Mouse (Mus musculus) kidney, postnatal 10 days (tissue): Measurements from ENCODE around the gene Mul1.

ENCODE experiments used
- DNase-seq: peaks from one replicate; pipeline ENCODE4 v3.0.0; 2021; ENCODE audit warnings: mixed read lengths

The Mul1 gene

GRCm38 (mm10) chr4:138444941-138445340 is 10.5 kb downstream of the Mul1 start:
- no peak for DNase-seq

- no peak for DNase-seq
Measured at GRCm38 (mm10) chr4:138446981-138447380, 12.5 kb downstream of the Mul1 start.

- peak; percentile 94 for DNase-seq
Measured at GRCm38 (mm10) chr4:138447387-138447786, 12.9 kb downstream of the Mul1 start.

- no peak for DNase-seq
Measured at GRCm38 (mm10) chr4:138447827-138448602, 13.5 kb downstream of the Mul1 start.

DNA sequence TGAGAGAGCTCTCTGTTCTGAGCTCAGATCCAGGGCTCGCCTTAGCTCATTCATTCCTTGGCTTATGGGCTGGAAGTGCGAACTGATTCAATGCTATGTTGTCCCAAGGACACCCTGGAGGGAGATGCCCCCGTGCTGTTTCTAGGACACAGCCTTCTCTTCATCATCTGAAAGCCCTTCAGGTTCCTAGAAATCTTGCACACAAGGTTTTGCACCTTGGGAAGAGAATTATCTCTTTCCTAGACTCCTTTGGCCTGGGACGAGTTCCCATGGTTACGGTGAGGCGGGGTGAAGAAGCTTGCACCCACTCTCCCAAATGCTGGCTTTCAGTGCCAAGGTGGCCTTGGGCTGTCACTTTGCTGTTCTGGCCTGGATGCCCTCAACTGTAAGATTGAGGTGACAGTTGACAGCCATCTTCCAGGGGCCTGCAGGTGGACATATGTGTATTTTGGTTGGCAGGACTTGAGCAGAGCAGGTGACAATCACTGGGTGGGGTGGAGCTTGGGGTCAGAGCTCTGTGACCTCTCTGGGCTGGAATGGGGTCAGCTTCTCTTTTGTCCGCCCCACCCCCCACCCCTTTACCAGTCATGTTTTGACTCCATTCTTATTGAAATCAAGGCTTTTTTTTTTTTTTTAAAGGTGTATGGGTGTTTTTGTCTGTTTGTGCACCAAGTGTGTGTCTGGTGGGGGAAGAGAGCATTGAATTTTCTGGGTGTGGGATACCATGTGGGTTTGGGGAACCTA is 14.6 kb downstream of the Mul1 start:
- no peak for DNase-seq

GRCm38 (mm10) chr4:138449636-138450314 is 15.3 kb downstream of the Mul1 start:
- DNase-seq: no peak

DNA sequence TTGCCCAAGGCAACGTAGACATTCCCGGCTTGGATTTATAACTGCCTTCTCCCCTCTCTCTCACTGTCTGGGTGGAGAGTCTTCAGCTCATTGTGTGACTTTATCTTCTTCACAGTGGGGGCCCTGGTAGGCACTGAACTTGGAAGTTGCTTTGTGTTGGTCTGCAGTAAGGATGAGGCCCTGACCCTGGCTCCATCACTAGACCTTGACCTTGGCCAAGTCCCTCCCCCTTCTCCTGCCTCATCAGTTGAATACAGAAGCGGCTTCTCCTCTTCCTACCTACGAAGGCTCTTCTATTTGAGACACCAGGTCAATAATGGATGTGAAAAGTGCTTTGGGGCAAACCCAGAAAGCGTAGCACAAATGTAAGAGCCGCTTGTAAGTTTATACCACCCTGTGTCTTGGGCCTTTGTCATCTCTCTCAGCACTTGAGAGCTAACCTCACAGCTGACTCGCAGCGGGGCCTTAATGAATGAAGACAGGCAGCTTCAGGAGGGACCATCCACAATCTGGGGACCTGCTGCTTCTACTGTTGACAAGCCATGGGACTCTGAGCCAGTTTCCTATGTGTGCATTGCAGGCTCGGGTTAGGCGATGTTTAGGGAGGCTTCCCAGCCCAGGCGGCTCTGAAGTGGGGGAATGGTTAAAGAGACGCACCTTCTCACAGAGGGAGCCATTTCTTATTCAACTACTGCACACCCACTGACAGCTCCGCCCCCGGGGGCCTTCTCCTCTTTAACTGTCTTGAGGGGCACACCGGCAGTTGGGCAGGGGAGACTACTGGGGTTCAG is 18.0 kb downstream of the Mul1 start:
- DNase-seq: no peak

GRCm38 (mm10) chr4:138453097-138453752 is 18.8 kb downstream of the Mul1 start:
- DNase-seq: peak; percentile 63

DNA sequence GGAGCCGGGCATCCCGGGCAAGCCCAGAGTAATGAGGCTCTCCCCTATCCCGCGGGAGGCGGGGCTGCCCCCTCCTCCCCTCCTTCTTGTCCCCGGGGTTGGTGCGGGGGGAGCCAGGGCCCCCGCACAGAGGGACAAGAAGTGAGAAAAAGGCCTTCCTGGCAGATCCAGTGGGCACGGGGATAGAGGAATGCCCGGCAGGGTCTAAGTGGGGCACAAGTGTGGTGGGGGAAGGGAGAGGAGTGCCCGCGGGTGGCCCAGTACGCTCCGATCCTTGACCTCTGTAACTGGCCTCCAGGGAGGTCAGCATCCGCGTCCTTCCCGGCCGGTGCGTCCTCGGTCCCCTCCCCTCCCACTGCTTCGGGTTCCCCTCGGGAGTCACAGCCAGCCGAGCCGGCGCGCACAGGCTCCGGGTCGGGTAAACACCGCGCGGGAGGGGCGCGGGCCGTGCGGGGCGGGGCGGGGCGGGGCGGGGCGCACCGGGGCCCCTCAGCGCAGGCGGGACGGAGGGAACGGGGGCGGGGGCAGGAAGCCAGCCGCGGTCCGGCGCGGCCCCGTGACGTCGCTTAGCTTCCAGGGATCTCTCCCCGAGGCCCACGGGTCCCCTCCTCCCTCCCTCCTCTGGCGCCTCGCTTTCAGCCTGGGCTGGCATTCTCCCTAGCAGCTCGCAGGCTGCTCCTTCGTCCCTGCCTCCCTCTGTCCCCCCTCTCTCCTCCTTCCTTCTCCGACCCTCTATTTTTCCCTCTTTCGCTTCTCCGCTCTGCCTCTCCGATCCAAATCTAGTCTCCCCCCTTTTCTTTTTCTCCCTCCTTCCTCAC is 19.5 kb downstream of the Mul1 start, which contains the start of gene Camk2n1:
Gene Camk2n1 (plus strand): TSS at position 562 of the 818 bp plus-strand sequence.
- peak; percentile 94 for DNase-seq

DNA sequence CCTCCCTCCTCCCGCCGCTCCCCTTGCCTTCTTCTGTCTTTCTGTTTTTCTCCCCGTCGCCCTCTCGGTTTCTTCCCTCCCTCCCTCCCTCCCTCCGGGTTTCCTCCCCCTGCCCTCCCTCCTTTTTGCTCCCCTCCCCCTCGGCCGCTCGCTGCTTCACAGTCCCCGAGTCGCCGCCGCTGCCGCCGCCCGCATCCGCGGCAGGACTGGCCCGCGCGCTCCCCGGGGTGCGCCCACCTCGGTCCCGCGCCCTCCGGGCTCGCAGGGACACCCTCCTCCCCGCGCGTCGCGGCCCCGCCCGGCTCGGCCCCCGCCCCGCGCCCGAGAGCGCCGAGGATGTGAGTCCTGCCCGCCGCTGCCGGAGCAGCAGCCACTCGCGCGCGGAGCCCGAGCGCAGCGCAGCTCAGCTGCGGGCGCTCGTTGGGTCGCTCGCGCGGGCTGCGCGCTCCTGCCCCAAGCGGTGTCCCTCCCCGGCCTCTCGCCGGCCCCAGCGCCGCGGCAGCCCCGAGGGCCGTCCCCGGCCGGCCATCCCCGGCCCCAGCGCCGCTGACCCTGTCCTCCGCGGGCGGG is 20.2 kb downstream of the Mul1 start:
- peak; percentile 87 for DNase-seq

DNA sequence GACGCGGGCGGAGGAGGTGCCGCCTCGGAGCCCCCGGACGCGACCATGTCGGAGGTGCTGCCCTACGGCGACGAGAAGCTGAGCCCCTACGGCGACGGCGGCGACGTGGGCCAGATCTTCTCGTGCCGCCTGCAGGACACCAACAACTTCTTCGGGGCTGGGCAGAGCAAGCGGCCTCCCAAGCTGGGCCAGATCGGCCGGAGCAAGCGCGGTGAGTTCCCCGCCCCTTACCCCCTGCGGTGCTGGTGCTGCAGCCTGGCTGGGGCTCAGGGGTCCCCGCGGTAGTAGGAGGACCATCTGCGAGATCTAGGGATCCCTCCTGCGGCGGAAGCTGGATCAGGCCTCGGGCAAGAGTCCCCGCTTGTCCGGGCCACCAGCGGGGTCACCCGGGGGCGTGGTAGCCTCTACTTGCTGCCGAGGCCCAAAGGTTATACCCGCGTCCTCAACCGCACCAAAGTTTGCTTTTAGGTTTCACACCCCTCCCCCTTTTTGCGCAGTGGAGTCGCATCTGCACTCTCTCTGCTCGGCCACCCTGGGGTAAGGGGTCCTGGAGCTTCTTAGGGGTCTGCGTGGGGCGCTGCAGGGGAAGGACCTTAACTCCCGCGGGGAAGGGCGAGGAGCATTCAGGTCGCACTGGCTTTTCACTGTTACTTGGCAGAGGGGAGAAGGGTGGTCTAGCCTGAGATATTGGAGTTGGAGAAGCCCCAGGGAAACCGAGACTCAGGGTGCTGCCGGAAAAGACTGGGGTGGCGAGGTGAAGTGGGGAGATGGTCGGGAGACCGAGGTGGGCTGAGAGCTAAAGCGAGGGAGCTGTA is 20.9 kb downstream of the Mul1 start:
- DNase-seq: peak; percentile 80

DNA sequence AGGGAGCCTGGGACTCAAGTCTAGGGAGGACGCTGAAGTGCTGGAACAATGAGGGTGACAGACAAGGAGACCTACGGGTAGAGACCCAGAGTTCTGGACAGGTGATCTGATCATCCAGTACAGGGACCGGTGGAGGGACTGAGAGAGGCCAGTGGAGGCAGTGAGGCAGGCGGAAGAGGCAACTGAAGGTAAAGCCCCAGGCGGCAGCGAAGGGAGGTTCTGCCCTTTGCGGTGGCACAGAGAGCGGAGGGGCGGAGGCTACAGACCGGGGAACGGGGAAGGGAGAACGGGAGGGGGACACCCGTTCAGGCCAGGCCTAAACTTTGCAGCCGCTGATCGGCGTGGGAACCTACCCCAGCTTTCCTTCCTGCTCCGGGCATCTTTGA is 21.5 kb downstream of the Mul1 start:
- DNase-seq: peak; percentile 66

- no peak for DNase-seq
Measured at GRCm38 (mm10) chr4:138456536-138456935, 22.1 kb downstream of the Mul1 start.

- no peak for DNase-seq
Measured at GRCm38 (mm10) chr4:138457091-138457490, 22.6 kb downstream of the Mul1 start.

GRCm38 (mm10) chr4:138458171-138458570 is 23.7 kb downstream of the Mul1 start:
- no peak for DNase-seq

DNA sequence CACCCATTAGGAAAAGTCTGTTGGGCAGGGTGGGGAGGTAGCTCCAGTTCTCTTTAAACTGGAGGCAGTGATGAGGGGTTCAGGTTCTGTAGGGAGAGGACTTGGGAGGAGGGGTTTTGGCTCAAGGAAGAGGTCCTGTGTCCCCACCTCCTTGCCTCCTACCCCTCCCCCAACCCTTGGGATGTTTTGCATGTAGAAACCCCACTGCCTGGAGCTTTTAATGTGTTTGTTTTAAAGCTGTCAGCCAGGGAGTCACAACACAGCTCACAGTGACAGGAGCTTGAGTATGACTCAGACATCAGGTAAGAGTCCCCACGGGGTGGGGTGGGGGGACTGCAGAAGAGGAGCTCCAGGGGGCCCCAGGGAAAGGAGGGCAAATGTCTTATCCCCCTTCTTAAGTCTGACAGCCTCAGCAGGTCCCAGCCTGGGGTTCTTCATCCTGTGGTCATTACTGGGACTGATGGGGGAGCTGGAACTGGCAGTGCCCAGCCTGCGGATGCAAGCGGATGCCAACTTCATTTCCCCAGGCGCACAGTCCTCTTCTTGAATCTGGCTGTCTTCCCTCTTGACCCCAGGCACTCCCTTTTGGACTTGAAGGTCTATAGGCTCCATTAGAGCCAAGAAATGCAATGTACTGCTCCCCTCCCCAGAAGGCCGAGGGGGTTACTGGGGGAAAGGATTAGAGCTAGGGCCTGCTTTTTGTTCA is 24.4 kb downstream of the Mul1 start:
- peak; percentile 51 for DNase-seq

DNA sequence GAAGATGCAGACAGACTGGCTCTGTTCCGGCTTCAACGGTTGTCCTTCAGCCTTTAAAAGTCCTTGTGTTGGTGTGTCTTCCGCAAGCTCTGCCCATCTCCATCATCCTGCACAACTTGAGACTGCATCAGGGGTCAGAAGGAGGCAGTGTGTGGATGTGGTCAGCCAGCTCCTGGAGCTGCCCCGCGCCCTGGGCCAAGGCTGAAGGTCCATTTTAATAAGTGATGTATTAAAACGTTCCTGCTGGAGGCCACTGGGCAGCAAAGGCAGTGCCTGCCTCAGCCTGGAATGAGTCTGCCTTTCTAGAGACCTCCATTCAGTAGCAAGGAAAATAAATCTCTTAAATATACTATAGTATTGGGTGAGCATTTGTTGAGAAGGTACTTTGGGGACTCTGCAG is 25.3 kb downstream of the Mul1 start:
- peak; percentile 74 for DNase-seq

GRCm38 (mm10) chr4:138460910-138461309 is 26.4 kb downstream of the Mul1 start:
- DNase-seq: peak; percentile 66

- no peak for DNase-seq
Measured at GRCm38 (mm10) chr4:138461471-138461870, 27.0 kb downstream of the Mul1 start.
